Mouse (Mus musculus): ENCODE results near the gene Gpx2.

DNA sequence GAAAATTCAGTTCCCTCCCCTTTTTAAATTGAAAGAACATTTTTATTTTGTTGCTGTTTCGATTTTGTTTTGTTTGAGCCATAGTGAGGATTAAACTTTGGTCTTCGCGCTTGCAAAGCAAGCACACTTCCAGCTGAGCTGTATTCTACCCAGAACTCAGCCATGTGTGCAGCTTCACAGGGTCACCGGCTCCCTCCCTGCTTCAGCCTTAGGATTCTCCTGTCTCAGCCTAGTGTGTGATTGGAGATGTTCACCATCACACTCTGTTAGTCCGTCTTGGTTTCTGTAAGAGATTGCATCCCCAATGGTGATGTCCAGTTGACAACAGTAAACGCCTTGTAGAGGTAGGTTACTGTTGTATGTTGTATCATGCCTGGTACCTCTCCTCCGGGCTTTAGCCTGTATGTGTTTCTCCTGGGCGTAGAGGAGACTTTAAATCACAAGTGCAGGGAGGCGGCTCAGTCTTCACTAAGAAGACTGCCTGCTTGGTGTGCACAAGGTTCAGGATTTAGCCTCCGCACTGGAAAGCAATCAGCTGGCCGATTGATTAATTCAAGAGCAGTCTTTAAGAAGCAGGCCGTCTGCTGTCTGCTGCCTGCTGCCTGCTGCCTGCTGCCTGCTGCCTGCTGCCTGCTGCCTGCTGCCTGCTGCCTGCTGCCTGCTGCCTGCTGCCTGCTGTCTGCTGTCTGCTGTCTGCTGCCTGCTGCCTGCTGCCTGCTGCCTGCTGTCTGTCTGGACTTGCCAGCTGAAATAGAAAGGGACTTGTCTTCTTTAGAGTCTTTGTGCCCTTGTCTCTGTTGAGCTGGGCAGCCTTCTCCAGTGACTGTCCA, 14.5 kb downstream of the Gpx2 start:
- TF ChIP-seq CTCF (IDR thresholded peaks at IDR 0.05; ENCODE audit: extremely low read depth, insufficient read depth, low read length) = no peak
- TF ChIP-seq POLR2A (IDR thresholded peaks at IDR 0.05; ENCODE audit: extremely low read depth, insufficient read depth, low read length) = no peak

Measured in cortical plate, adult 2 months (tissue).